Mouse (Mus musculus) MEL (cell line): Measurements from ENCODE around the gene 1110017D15Rik. TPM values are rescaled to one million over a fixed set of nuclear protein-coding genes. Genes with fewer than 3 reads are reported as not detected.

Source experiments
- DNase-seq: peaks from one replicate; pipeline ENCODE4 v3.0.0; 2011; ENCODE audit warnings: low read depth, low spot score
- H3K27ac ChIP-seq: 2 replicates; pipeline ENCODE4 v1.5.1; 2012; ENCODE audit warnings: low read depth, mild to moderate bottlenecking, control low read depth, low read length, moderate library complexity; ENCODE audit not compliant: control insufficient read depth
- H3K27me3 ChIP-seq, 2 experiments: fragments of 150-350 bp in 1 of 2; sonication (generic) in 1 of 2; 2 replicates each; pipeline ENCODE4 v1.6.1; 2012; ENCODE audit warnings: low read length in 2 of 2, mild to moderate bottlenecking in 2 of 2, improper control_type of control experiment in 1 of 2, moderate library complexity in 1 of 2; ENCODE audit not compliant: insufficient read depth in 2 of 2, control insufficient read depth in 1 of 2
- H3K36me3 ChIP-seq, 2 experiments: 2 replicates each; pipeline ENCODE4 v1.6.1; 2012 to 2014; ENCODE audit warnings: low read length in 2 of 2, improper control_type of control experiment in 1 of 2, inconsistent platforms in 1 of 2, mild to moderate bottlenecking in 1 of 2; ENCODE audit not compliant: insufficient read depth in 2 of 2, control insufficient read depth in 1 of 2
- H3K4me1 ChIP-seq, 2 experiments: fragments of 150-350 bp in 1 of 2; sonication (generic) in 1 of 2; 2 replicates each; pipeline ENCODE4 v1.6.1; 2012; ENCODE audit warnings: low read length in 2 of 2, improper control_type of control experiment in 1 of 2, mild to moderate bottlenecking in 1 of 2; ENCODE audit not compliant: insufficient read depth in 2 of 2, control insufficient read depth in 1 of 2
- H3K4me3 ChIP-seq, 2 experiments: fragments of 150-350 bp in 1 of 2; sonication (generic) in 1 of 2; 2 replicates each; pipeline ENCODE4 v1.5.1; 2012; ENCODE audit warnings: low read depth in 2 of 2, low read length in 2 of 2, mild to moderate bottlenecking in 2 of 2, moderate library complexity in 2 of 2, control low read depth in 1 of 2, improper control_type of control experiment in 1 of 2; ENCODE audit not compliant: control insufficient read depth in 1 of 2, insufficient read depth in 1 of 2
- H3K79me2 ChIP-seq: 2 replicates; pipeline ENCODE4 v1.6.1; 2012; ENCODE audit warnings: mild to moderate bottlenecking, low read length, moderate library complexity; ENCODE audit not compliant: control insufficient read depth, poor library complexity, insufficient read depth
- H3K9ac ChIP-seq: 2 replicates; pipeline ENCODE4 v1.6.1; 2012; ENCODE audit warnings: low read depth, mild to moderate bottlenecking, control low read depth, low read length, moderate library complexity; ENCODE audit not compliant: control insufficient read depth, poor library complexity, severe bottlenecking
- H3K9me3 ChIP-seq: fragments of 150-350 bp; sonication (generic); replicated peaks from 2 replicates; pipeline ENCODE4 v1.6.1; 2012; ENCODE audit warnings: mild to moderate bottlenecking, low read length, improper control_type of control experiment, moderate library complexity; ENCODE audit not compliant: insufficient read depth
- BHLHE40 ChIP-seq: IDR thresholded peaks from 2 replicates; pipeline ENCODE4 v1.6.1; 2012; ENCODE audit warnings: low read depth, mild to moderate bottlenecking, inconsistent platforms, low read length, improper control_type of control experiment, borderline replicate concordance
- CHD1 ChIP-seq: IDR thresholded peaks from 2 replicates; pipeline ENCODE4 v1.6.1; 2012; ENCODE audit warnings: low read depth, mild to moderate bottlenecking, inconsistent platforms, low read length, improper control_type of control experiment
- CTCF ChIP-seq, 3 experiments: IDR thresholded peaks in 2 of 3; conservative IDR thresholded peaks in 1 of 3; 2 replicates each; pipeline ENCODE4 v1.5.1; 2011 to 2012; ENCODE audit warnings: low read length in 3 of 3, low read depth in 2 of 3, mild to moderate bottlenecking in 2 of 3, improper control_type of control experiment in 1 of 3, inconsistent platforms in 1 of 3, mixed read lengths in 1 of 3, moderate library complexity in 1 of 3; ENCODE audit not compliant: control insufficient read depth in 1 of 3, insufficient read depth in 1 of 3, poor library complexity in 1 of 3, severe bottlenecking in 1 of 3
- E2F4 ChIP-seq: IDR thresholded peaks from 2 replicates; pipeline ENCODE4 v1.6.1; 2011; ENCODE audit warnings: low read depth, low read length, improper control_type of control experiment, borderline replicate concordance
- GATA1 ChIP-seq: IDR thresholded peaks from 2 replicates; pipeline ENCODE4 v1.6.1; 2011; ENCODE audit warnings: low read depth, low read length, improper control_type of control experiment
- HCFC1 ChIP-seq: IDR thresholded peaks from 2 replicates; pipeline ENCODE4 v1.6.1; 2012; ENCODE audit warnings: low read depth, mild to moderate bottlenecking, inconsistent platforms, low read length, improper control_type of control experiment, moderate library complexity
- KAT2A ChIP-seq: conservative IDR thresholded peaks from 2 replicates; pipeline ENCODE4 v1.6.1; 2012; ENCODE audit warnings: low read depth, low read length, improper control_type of control experiment, inconsistent platforms
- MAFK ChIP-seq: IDR thresholded peaks from 2 replicates; pipeline ENCODE4 v1.6.1; 2011; ENCODE audit warnings: low read depth, mild to moderate bottlenecking, low read length, improper control_type of control experiment, borderline replicate concordance
- MAX ChIP-seq: IDR thresholded peaks from 2 replicates; pipeline ENCODE4 v1.6.1; 2011; ENCODE audit warnings: low read length, improper control_type of control experiment
- NELFE ChIP-seq: IDR thresholded peaks from 2 replicates; pipeline ENCODE4 v1.6.1; 2011; ENCODE audit warnings: low read depth, low read length, improper control_type of control experiment
- NRF1 ChIP-seq: IDR thresholded peaks from 2 replicates; pipeline ENCODE4 v1.6.1; 2014; ENCODE audit warnings: low read depth, mild to moderate bottlenecking, inconsistent platforms, low read length, improper control_type of control experiment, moderate library complexity; ENCODE audit not compliant: poor library complexity, insufficient read depth, severe bottlenecking
- POLR2A ChIP-seq, 2 experiments: IDR thresholded peaks; 2 replicates each; pipeline ENCODE4 v1.6.1; 2011 to 2012; ENCODE audit warnings: low read length in 2 of 2, mild to moderate bottlenecking in 2 of 2, control low read depth in 1 of 2, improper control_type of control experiment in 1 of 2, low read depth in 1 of 2, moderate library complexity in 1 of 2; ENCODE audit not compliant: control insufficient read depth in 1 of 2, insufficient read depth in 1 of 2, poor library complexity in 1 of 2
- POLR2AphosphoS2 ChIP-seq: IDR thresholded peaks from 2 replicates; pipeline ENCODE4 v1.6.1; 2011; ENCODE audit warnings: low read length, improper control_type of control experiment
- POLR2AphosphoS5 ChIP-seq: IDR thresholded peaks from 2 replicates; pipeline ENCODE4 v1.6.1; 2012; ENCODE audit warnings: low read depth, borderline replicate concordance, mild to moderate bottlenecking, inconsistent platforms, low read length, moderate library complexity, mixed read lengths
- RAD21 ChIP-seq: IDR thresholded peaks from 2 replicates; pipeline ENCODE4 v1.6.1; 2011; ENCODE audit warnings: mild to moderate bottlenecking, low read depth, low read length, improper control_type of control experiment
- RCOR1 ChIP-seq: IDR thresholded peaks from 2 replicates; pipeline ENCODE4 v1.6.1; 2012; ENCODE audit warnings: low read depth, mild to moderate bottlenecking, inconsistent platforms, low read length, improper control_type of control experiment
- SIN3A ChIP-seq: IDR thresholded peaks from 2 replicates; pipeline ENCODE4 v1.6.1; 2012; ENCODE audit warnings: low read length, improper control_type of control experiment, inconsistent platforms
- UBTF ChIP-seq: IDR thresholded peaks from 2 replicates; pipeline ENCODE4 v1.6.1; 2012; ENCODE audit warnings: low read depth, mild to moderate bottlenecking, inconsistent platforms, low read length, improper control_type of control experiment, moderate library complexity, borderline replicate concordance; ENCODE audit not compliant: insufficient read depth
- USF2 ChIP-seq, 2 experiments: IDR thresholded peaks; 2 replicates each; pipeline ENCODE4 v1.6.1; 2011 to 2012; ENCODE audit warnings: improper control_type of control experiment in 2 of 2, low read length in 2 of 2, borderline replicate concordance in 1 of 2, inconsistent platforms in 1 of 2, low read depth in 1 of 2, mild to moderate bottlenecking in 1 of 2; ENCODE audit not compliant: insufficient read depth in 1 of 2
- ZC3H11A ChIP-seq: IDR thresholded peaks from 2 replicates; pipeline ENCODE4 v1.6.1; 2012; ENCODE audit warnings: low read depth, mild to moderate bottlenecking, inconsistent platforms, low read length, improper control_type of control experiment
- ZKSCAN1 ChIP-seq: IDR thresholded peaks from 2 replicates; pipeline ENCODE4 v1.6.1; 2012; ENCODE audit warnings: low read depth, mild to moderate bottlenecking, inconsistent platforms, low read length, improper control_type of control experiment, moderate library complexity
- ZMIZ1 ChIP-seq: IDR thresholded peaks from 2 replicates; pipeline ENCODE4 v1.6.1; 2012; ENCODE audit warnings: low read depth, mild to moderate bottlenecking, inconsistent platforms, low read length, improper control_type of control experiment, moderate library complexity
- ZNF384 ChIP-seq: IDR thresholded peaks from 2 replicates; pipeline ENCODE4 v1.6.1; 2012; ENCODE audit warnings: low read depth, mild to moderate bottlenecking, inconsistent platforms, low read length, improper control_type of control experiment
- polyA plus RNA-seq, 2 experiments: library from polyadenylated mRNA; stranded (reverse) in 1 of 2; unstranded in 1 of 2; fragments of >175 nt in 1 of 2; fragments of >200 nt in 1 of 2; gene quantifications; 2 replicates each; pipeline versions ENCODE4 v1.2.1 to v1.2.4; 2012; ENCODE audit warnings: low replicate concordance in 2 of 2, low read depth in 1 of 2; ENCODE audit not compliant: insufficient read length in 2 of 2, insufficient read depth in 1 of 2, missing spikeins in 1 of 2
- total RNA-seq: library from RNA; depleted of rRNA; stranded (reverse); fragments of 300-350 nt; gene quantifications from 2 replicates; pipeline ENCODE4 v1.2.3, GENCODE M21; 2012

The 1110017D15Rik gene
- total and polyA plus RNA-seq, 3 experiments, result 0.21 TPM; not detected in 2

- TF ChIP-seq SIN3A (peak; percentile 53), RCOR1 (no peak)
- peak; percentile 70 for DNase-seq
- H3K27me3 ChIP-seq, result no peaks in the 10 kb centered on the region
- H3K9me3 ChIP-seq, result no peaks in the 10 kb centered on the region
- H3K4me1 ChIP-seq, result no peaks in the 10 kb centered on the region; a peak in 1 of 4 replicates
- H3K36me3 ChIP-seq, result peaks cover 0 to 2% of the 10 kb centered on the region in 2 experiments; a peak in 1 of 4 replicates
- H3K27ac ChIP-seq, result no peak overlapping the region
- no peaks in the 10 kb centered on the region for H3K79me2 ChIP-seq
- H3K4me3 ChIP-seq, result no peak overlapping the region
- no peak overlapping the region for H3K9ac ChIP-seq
These were observed 15.3 kb upstream of the 1110017D15Rik start for GRCm38 (mm10) chr4:41532420-41532819.

DNA sequence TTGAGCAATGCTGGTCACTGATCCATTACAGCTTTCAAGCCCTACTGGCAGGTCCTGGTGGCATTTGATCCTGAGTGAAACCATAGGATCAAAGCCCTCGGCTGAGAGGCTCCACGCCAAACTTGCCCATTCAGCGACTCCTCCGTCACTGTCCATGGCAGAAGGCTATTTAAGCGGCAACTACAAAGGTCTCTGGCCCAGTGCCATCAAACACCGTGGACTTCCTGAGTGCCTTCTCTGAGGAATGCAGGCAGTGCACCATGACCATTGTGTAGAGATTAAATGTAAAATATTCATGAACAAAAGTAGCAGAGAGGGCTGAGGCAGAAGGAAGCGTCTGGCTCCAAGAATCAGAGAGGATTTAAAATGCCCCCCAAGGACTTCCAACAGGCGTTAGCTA, 10.9 kb upstream of the 1110017D15Rik start:
- Histone ChIP-seq H3K4me1 (peaks cover 0 to 7% of the 10 kb centered on the region in 2 experiments; a peak in 2 of 4 replicates), H3K79me2 (no peaks in the 10 kb centered on the region), H3K36me3 (peaks cover 0 to 2% of the 10 kb centered on the region in 2 experiments; a peak in 1 of 4 replicates), H3K27ac (no peak overlapping the region), H3K9me3 (no peaks in the 10 kb centered on the region), H3K4me3 (no peak overlapping the region), H3K27me3 (no peaks in the 10 kb centered on the region), H3K9ac (no peak overlapping the region)
- no peak for DNase-seq
- TF ChIP-seq ZMIZ1 (no peak), CHD1 (no peak), POLR2AphosphoS2 (no peak), KAT2A (no peak), ZKSCAN1 (no peak), BHLHE40 (no peak), GATA1 (no peak), UBTF (no peak)

DNA sequence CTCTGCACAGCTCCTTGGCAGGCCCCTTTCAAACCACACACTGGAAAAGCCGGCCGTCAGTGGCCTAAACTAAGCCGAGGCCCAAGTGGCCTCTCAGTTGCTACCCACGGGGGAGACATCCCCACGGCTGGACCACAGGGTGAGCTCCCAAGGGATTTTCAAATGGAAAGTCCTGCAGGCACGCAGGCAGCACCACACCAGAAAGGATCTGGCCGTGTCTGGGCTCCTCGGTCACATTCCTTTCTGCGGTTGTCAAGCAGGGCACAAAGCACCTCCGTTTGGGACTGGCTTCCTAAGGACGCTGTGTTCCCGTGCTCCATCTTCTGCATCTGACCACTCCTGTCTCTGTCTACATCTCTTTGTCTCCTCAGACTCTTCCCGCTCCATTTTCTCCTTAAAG, 9.9 kb upstream of the 1110017D15Rik start:
- no peak for TF ChIP-seq KAT2A
- TF ChIP-seq RCOR1, result no peak
- no peak for TF ChIP-seq CHD1
- no peak for TF ChIP-seq ZC3H11A
- no peak for TF ChIP-seq MAX
- no peak for TF ChIP-seq E2F4
- no peak for TF ChIP-seq ZMIZ1
- no peak for TF ChIP-seq USF2 (IDR thresholded peaks at IDR 0.05; ENCODE audit: borderline replicate concordance in 1 of 2, insufficient read depth in 1 of 2, low read depth in 1 of 2, low read length in 2 of 2)
- TF ChIP-seq POLR2AphosphoS5, result no peak
- no peak for TF ChIP-seq NELFE
- no peak for TF ChIP-seq MAFK
- no peak for TF ChIP-seq GATA1
- no peak for TF ChIP-seq ZNF384
- no peak for TF ChIP-seq CTCF (IDR thresholded peaks at IDR 0.05 in 2 of 3, conservative IDR thresholded peaks at IDR 0.05 in 1 of 3; ENCODE audit: control insufficient read depth in 1 of 3, insufficient read depth in 1 of 3, low read depth in 2 of 3, low read length in 3 of 3, poor library complexity in 1 of 3, severe bottlenecking in 1 of 3)
- TF ChIP-seq POLR2A (IDR thresholded peaks at IDR 0.05; ENCODE audit: control insufficient read depth in 1 of 2, insufficient read depth in 1 of 2, low read depth in 1 of 2, low read length in 2 of 2, poor library complexity in 1 of 2), result no peak
- TF ChIP-seq ZKSCAN1, result no peak
- no peak for TF ChIP-seq RAD21
- no peak for TF ChIP-seq NRF1
- TF ChIP-seq HCFC1, result no peak
- H3K79me2 ChIP-seq, result no peaks in the 10 kb centered on the region
- no peaks in the 10 kb centered on the region for H3K9me3 ChIP-seq
- DNase-seq, result no peak
- peaks cover 0 to 7% of the 10 kb centered on the region in 2 experiments; a peak in 2 of 4 replicates for H3K4me1 ChIP-seq
- no peak overlapping the region for H3K9ac ChIP-seq
- peaks cover 0 to 2% of the 10 kb centered on the region in 2 experiments; a peak in 1 of 4 replicates for H3K36me3 ChIP-seq
- no peak overlapping the region for H3K4me3 ChIP-seq
- H3K27ac ChIP-seq, result no peak overlapping the region
- H3K27me3 ChIP-seq, result no peaks in the 10 kb centered on the region
